Mouse (Mus musculus): ENCODE measurements at regions not wholly inside any gene's neighbourhood (a gene's known extent, or its start where the extent isn't known, plus 50 kb on each side); places are given as distances from the start of the nearest gene placed in this dataset.

- no peak for ATAC-seq (replicated peaks; ENCODE audit: extremely low read depth, insufficient read depth, low FRiP score)
- Histone ChIP-seq H3K9ac (ENCODE audit: low read length) (no peak overlapping the region), H3K27ac (ENCODE audit: low read length) (no peak overlapping the region), H3K4me3 (ENCODE audit: low read length) (no peak overlapping the region), H3K4me2 (ENCODE audit: low read depth, low read length) (no peak overlapping the region), H3K4me1 (ENCODE audit: control insufficient read depth, insufficient read depth, low read length) (0 out of 2 replicates have a peak, but pooled peaks cover 2% of the 10 kb centered on the region), H3K9me3 (replicated peaks; ENCODE audit: control insufficient read depth, low read length) (peaks cover 4% of the 10 kb centered on the region), H3K36me3 (ENCODE audit: control insufficient read depth, insufficient read depth) (no peaks in the 10 kb centered on the region), H3K27me3 (ENCODE audit: control insufficient read depth, insufficient read depth, low read length) (no peaks in the 10 kb centered on the region)
- 75% methylated on average over 2 of the region's 2 CpGs for WGBS
These were observed 136.6 kb downstream of the Sp3 start for GRCm38 (mm10) chr2:72843610-72844009.

DNA sequence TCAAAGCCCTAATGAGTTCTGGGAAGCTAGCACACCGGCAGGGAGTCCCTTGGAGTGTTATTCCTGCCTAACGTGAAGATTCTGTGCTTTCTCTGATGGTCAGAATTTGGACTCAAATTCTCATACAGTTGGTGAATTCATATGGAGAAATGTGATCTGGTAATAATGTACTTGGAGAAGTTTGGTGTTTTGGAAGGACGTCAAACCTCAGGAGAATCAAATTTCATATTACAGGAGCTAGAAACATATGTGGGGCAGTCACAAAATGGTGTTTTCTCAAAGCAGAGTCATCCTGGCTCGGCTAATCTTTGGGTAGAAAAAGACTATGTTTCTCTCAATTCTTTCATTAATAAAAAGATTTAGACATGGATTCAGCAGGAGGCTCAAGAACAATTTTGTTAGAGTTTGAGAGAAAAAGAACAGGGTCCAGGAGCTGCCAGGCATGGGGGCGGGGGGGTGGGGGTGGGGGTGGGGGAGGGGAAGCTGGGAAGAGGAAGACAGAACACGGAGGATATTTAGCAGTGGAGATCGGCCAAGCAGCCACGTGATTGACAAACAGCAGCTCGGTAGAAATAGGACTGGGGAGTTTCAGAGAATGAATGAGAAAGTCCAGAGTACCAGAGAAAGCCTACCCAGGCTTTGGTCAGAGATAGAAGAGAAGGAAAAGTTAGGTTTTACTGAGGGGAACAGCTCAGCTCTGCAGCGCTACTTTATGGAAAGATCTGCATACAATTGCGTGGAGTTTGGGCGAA is 130.6 kb downstream of the Sp3 start:
- no peak overlapping the region for H3K9ac ChIP-seq (ENCODE audit: low read length)
- H3K36me3 ChIP-seq (ENCODE audit: control insufficient read depth, insufficient read depth) = no peaks in the 10 kb centered on the region
- peaks cover 5% of the 10 kb centered on the region; the same call in 1 of the 2 replicates for H3K4me1 ChIP-seq (ENCODE audit: control insufficient read depth, insufficient read depth, low read length)
- 39% methylated on average over 12 of the region's 12 CpGs for WGBS
- H3K4me3 ChIP-seq (ENCODE audit: low read length) = no peak overlapping the region
- ATAC-seq (replicated peaks; ENCODE audit: extremely low read depth, insufficient read depth, low FRiP score) = no peak
- H3K27me3 ChIP-seq (ENCODE audit: control insufficient read depth, insufficient read depth, low read length) = no peaks in the 10 kb centered on the region
- no peaks in the 10 kb centered on the region for H3K9me3 ChIP-seq (replicated peaks; ENCODE audit: control insufficient read depth, low read length)
- H3K4me2 ChIP-seq (ENCODE audit: low read depth, low read length) = 0 out of 2 replicates have a peak overlapping the region, but pooled peaks have one; percentile 11
- no peak overlapping the region for H3K27ac ChIP-seq (ENCODE audit: low read length)

DNA sequence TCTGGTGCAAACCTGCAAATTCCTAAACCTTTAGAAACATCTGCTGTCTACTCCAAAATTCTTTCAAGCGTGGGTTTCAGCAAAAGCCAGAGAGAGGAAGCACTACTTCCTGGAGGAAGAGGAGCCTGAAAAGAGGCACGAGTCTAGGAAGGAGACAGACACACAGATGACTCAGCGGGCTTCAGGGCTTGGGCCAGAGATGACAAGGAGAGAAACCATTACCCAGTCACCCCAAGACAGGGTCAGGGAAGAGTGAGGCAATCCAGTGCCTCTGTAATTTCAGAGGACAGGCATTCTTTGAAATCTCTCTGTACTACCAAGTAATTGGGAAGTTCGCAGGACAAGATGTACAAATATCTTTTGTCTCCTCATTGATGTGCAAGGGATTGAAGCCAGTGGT is 127.7 kb downstream of the Sp3 start:
- 75% methylated on average over 4 of the region's 4 CpGs for WGBS

DNA sequence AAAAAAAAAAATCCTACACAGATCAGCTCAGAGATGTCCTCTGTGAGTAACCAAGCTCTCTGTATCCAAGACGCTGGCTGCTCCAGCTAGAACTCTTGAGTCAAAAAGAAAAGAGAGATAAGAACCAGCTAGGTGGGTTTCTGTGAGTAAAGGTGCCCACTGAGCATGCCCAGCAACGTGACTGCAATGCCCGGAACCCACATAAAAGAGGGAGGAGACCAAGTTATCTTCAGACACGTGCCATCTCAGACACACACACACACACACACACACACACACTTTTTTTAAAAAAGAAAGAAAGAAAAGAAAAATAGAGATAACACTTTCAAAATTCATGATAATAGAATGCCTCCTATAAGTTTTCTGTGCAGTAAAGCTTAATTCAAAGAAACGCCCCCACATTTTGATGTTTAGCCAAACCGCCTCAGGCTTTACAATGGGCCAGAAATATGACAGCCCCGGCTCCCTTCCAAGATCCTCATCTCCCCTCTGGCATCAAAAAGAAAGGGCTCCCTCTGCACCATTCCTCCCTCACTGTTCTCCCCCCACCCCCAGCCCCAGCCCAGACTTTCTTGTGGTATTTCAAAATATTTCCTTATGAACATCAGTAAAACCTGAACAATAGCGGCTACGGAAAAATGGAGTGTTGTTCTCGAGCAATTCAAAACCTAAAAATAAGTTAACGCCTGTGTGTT is 124.8 kb downstream of the Sp3 start:
- ATAC-seq (replicated peaks; ENCODE audit: extremely low read depth, insufficient read depth, low FRiP score) = no peak
- H3K27ac ChIP-seq (ENCODE audit: low read length) = no peak overlapping the region

More for the DNA sequence above, 127.7 kb downstream of the Sp3 start:
- H3K27me3 ChIP-seq (ENCODE audit: control insufficient read depth, insufficient read depth, low read length) = no peaks in the 10 kb centered on the region
- no peaks in the 10 kb centered on the region for H3K36me3 ChIP-seq (ENCODE audit: control insufficient read depth, insufficient read depth)
- H3K4me3 ChIP-seq (ENCODE audit: low read length) = no peak overlapping the region
- peaks cover 10% of the 10 kb centered on the region for H3K4me1 ChIP-seq (ENCODE audit: control insufficient read depth, insufficient read depth, low read length)
- no peak overlapping the region for H3K27ac ChIP-seq (ENCODE audit: low read length)
- no peak overlapping the region for H3K9ac ChIP-seq (ENCODE audit: low read length)
- H3K4me2 ChIP-seq (ENCODE audit: low read depth, low read length) = no peak overlapping the region
- H3K9me3 ChIP-seq (replicated peaks; ENCODE audit: control insufficient read depth, low read length) = no peaks in the 10 kb centered on the region
- ATAC-seq (replicated peaks; ENCODE audit: extremely low read depth, insufficient read depth, low FRiP score) = no peak

DNA sequence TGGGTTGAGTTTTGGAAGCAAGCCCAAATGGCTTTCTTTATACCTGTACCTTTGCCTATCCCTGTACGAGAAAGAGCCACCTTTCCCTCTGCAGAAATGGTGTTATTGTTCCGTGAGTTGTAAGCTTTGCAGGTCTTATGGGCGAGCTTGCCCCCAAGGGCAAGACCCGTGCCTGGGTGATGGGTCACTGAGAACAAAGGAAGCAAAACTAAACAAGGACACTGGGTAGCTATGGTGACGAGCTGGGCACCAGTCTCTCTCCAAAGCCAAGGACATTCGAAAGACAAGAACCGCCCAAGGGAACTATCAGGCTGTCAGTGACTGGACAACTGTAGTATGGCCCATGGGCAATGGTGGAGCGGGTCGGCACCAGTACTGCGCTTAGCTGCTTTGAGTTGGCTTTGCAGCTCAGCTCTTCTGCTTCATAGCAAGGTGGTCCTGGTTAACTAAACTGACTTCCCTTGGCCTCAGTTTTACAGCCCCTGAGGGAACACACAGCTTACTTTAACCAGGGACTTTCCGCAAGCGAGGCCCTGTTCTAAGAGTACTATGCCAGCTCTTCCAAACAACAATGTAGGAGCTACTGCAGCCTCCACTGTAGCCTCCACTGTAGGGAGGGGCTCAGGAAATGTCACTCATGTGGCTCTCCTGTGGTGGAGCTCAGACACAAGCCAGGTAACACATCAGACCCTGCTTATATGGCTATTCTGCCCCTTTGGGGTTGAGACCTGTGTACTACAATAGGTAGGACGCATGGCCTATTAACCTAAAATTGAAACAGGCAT is 124.1 kb downstream of the Sp3 start:
- Histone ChIP-seq H3K4me2 (ENCODE audit: low read depth, low read length) (no peak overlapping the region), H3K27me3 (ENCODE audit: control insufficient read depth, insufficient read depth, low read length) (no peaks in the 10 kb centered on the region), H3K9ac (ENCODE audit: low read length) (no peak overlapping the region), H3K27ac (ENCODE audit: low read length) (no peak overlapping the region), H3K4me3 (ENCODE audit: low read length) (no peak overlapping the region), H3K9me3 (replicated peaks; ENCODE audit: control insufficient read depth, low read length) (no peaks in the 10 kb centered on the region), H3K4me1 (ENCODE audit: control insufficient read depth, insufficient read depth, low read length) (peaks cover 5% of the 10 kb centered on the region; the same call in 1 of the 2 replicates), H3K36me3 (ENCODE audit: control insufficient read depth, insufficient read depth) (no peaks in the 10 kb centered on the region)
- 83% methylated on average over 13 of the region's 13 CpGs for WGBS
- no peak for ATAC-seq (replicated peaks; ENCODE audit: extremely low read depth, insufficient read depth, low FRiP score)

More for the DNA sequence above, 124.8 kb downstream of the Sp3 start:
- H3K9ac ChIP-seq (ENCODE audit: low read length) = no peak overlapping the region
- no peak overlapping the region for H3K4me3 ChIP-seq (ENCODE audit: low read length)
- H3K36me3 ChIP-seq (ENCODE audit: control insufficient read depth, insufficient read depth) = no peaks in the 10 kb centered on the region
- no peak overlapping the region for H3K4me2 ChIP-seq (ENCODE audit: low read depth, low read length)
- H3K27me3 ChIP-seq (ENCODE audit: control insufficient read depth, insufficient read depth, low read length) = no peaks in the 10 kb centered on the region
- peaks cover 5% of the 10 kb centered on the region for H3K4me1 ChIP-seq (ENCODE audit: control insufficient read depth, insufficient read depth, low read length)
- no peaks in the 10 kb centered on the region for H3K9me3 ChIP-seq (replicated peaks; ENCODE audit: control insufficient read depth, low read length)
- 57% methylated on average over 11 of the region's 11 CpGs for WGBS

DNA sequence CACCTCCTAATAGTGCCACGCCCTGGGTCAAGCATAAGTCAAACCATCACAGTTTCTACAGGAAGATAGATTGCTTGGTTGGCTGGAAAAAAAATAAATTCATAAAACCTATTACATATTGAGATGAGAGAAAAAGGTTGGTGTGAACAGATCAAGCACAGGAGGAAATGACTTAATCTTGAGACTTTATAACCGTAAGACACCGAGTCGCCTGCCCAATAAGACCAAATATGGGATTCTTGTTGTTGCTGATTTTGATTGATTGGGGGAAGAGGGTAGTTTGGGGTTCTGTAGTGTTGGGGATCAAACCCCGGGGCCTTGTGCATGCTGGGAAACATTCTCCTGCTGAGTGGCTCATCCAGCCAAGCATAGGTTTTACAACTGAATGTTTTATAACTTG is 122.9 kb downstream of the Sp3 start:
- Histone ChIP-seq H3K4me1 (ENCODE audit: control insufficient read depth, insufficient read depth, low read length) (peaks cover 7% of the 10 kb centered on the region; the same call in 1 of the 2 replicates), H3K27ac (ENCODE audit: low read length) (no peak overlapping the region), H3K27me3 (ENCODE audit: control insufficient read depth, insufficient read depth, low read length) (no peaks in the 10 kb centered on the region), H3K9ac (ENCODE audit: low read length) (no peak overlapping the region), H3K36me3 (ENCODE audit: control insufficient read depth, insufficient read depth) (no peaks in the 10 kb centered on the region), H3K4me3 (ENCODE audit: low read length) (no peak overlapping the region), H3K9me3 (replicated peaks; ENCODE audit: control insufficient read depth, low read length) (no peaks in the 10 kb centered on the region), H3K4me2 (ENCODE audit: low read depth, low read length) (no peak overlapping the region)
- WGBS = 93% methylated on average over 5 of the region's 5 CpGs
- no peak for ATAC-seq (replicated peaks; ENCODE audit: extremely low read depth, insufficient read depth, low FRiP score)

DNA sequence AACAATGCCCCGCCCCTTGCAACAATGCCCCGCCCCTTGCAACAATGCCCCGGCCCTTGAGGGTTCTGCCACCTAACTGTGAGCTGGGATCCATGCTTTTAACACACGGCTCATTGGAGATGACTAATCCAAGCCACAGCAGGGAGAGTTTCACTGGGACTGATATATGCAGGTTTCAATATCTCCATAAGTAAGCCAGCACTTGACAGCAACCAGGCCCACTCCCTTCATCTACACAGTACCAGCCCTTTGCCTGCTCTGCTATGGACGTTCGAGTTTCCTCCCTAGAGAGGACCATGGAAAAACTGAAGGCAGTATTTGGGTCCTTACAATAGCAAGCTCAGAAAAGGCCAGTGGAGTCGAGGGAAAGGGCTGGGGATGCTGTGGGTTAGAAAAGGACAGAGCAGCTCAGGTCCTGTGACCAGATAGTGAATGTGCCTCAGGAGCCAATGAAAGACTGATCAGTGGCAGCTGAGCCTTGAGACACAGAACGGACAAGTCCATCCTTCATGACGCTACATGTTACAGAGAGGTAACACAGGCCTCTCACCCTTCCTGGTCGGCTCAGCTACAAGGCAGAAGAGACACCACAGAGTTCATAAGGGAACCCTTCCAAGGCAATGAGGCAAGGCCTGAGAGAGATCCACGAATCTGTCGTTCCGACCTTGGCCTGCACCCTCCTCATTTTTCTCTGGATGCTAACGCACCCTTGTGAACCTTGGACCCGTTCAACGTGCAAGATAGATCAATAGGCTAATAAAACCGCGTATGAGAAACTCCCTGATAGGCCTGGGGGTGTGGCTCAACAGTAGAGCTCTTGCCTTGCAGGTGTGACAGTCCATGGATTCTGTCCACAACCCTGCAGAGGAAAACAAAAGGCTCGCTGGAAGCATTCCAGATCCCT is 114.5 kb downstream of the Sp3 start:
- WGBS = 56% methylated on average over 19 of the region's 19 CpGs
- 0 out of 2 replicates have a peak, but pooled peaks cover 2% of the 10 kb centered on the region for H3K4me1 ChIP-seq (ENCODE audit: control insufficient read depth, insufficient read depth, low read length)

DNA sequence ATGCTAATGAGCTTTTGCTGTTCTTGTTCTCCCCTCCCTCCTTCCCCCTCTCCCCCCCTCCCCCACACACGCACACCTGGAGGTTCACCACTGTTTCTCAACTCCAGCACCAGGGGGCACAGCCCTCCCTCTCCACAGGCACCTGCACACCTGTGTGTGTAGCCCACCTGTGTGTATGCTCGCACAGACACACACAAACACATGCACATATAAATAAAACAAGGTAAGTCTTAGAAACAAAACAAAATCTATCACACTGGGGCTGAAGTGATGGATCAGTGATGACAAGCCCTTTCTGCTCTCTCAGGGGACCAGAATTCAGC is 113.9 kb downstream of the Sp3 start:
- no peak overlapping the region for H3K9ac ChIP-seq (ENCODE audit: low read length)
- no peaks in the 10 kb centered on the region for H3K27me3 ChIP-seq (ENCODE audit: control insufficient read depth, insufficient read depth, low read length)
- 59% methylated on average over 2 of the region's 2 CpGs for WGBS
- no peak overlapping the region for H3K27ac ChIP-seq (ENCODE audit: low read length)
- H3K9me3 ChIP-seq (replicated peaks; ENCODE audit: control insufficient read depth, low read length) = no peaks in the 10 kb centered on the region
- no peak overlapping the region for H3K4me3 ChIP-seq (ENCODE audit: low read length)
- 0 out of 2 replicates have a peak, but pooled peaks cover 2% of the 10 kb centered on the region for H3K4me1 ChIP-seq (ENCODE audit: control insufficient read depth, insufficient read depth, low read length)
- no peaks in the 10 kb centered on the region for H3K36me3 ChIP-seq (ENCODE audit: control insufficient read depth, insufficient read depth)
- no peak for ATAC-seq (replicated peaks; ENCODE audit: extremely low read depth, insufficient read depth, low FRiP score)
- H3K4me2 ChIP-seq (ENCODE audit: low read depth, low read length) = no peak overlapping the region

More for the DNA sequence above, 114.5 kb downstream of the Sp3 start:
- H3K4me2 ChIP-seq (ENCODE audit: low read depth, low read length) = no peak overlapping the region
- H3K9me3 ChIP-seq (replicated peaks; ENCODE audit: control insufficient read depth, low read length) = no peaks in the 10 kb centered on the region
- no peak overlapping the region for H3K4me3 ChIP-seq (ENCODE audit: low read length)
- H3K27me3 ChIP-seq (ENCODE audit: control insufficient read depth, insufficient read depth, low read length) = no peaks in the 10 kb centered on the region
- ATAC-seq (replicated peaks; ENCODE audit: extremely low read depth, insufficient read depth, low FRiP score) = no peak
- H3K9ac ChIP-seq (ENCODE audit: low read length) = no peak overlapping the region
- no peaks in the 10 kb centered on the region for H3K36me3 ChIP-seq (ENCODE audit: control insufficient read depth, insufficient read depth)
- H3K27ac ChIP-seq (ENCODE audit: low read length) = no peak overlapping the region

Data from heart, embryonic 16.5 days (tissue).